Mouse (Mus musculus) liver, embryonic 16.5 days (tissue): ENCODE data around the gene Mrpl38. TPM values are rescaled to one million over a fixed set of nuclear protein-coding genes. Genes with fewer than 3 reads are reported as not detected.
A peak's percentile ranks its signal among the peaks of the same experiment; 100 is the strongest.

ENCODE experiments used
- ATAC-seq: fragments of 200-750 bp; cut with Nextera tagmentation; 2 replicates; pipeline ENCODE4 v1.8.0; 2017; ENCODE audit warnings: low read depth, mild to moderate bottlenecking, moderate number of reproducible peaks, moderate library complexity
- H3K27ac ChIP-seq: fragments of 300-500 bp; sonication (generic); 2 replicates; pipeline ENCODE4 v1.5.1; 2014; ENCODE audit warnings: mild to moderate bottlenecking, low read length
- H3K27me3 ChIP-seq: fragments of 300-500 bp; sonication (generic); 2 replicates; pipeline ENCODE4 v1.6.1; 2014; ENCODE audit warnings: low read depth, low read length, mixed read lengths; ENCODE audit not compliant: control insufficient read depth, insufficient read depth
- H3K36me3 ChIP-seq: fragments of 300-500 bp; sonication (generic); 2 replicates; pipeline ENCODE4 v1.6.1; 2014; ENCODE audit warnings: mild to moderate bottlenecking; ENCODE audit not compliant: control insufficient read depth, insufficient read depth
- H3K4me1 ChIP-seq: fragments of 300-500 bp; sonication (generic); 2 replicates; pipeline ENCODE4 v1.6.1; 2014; ENCODE audit warnings: low read depth, low read length, mixed read lengths; ENCODE audit not compliant: control insufficient read depth
- H3K4me2 ChIP-seq: fragments of 300-500 bp; sonication (generic); 2 replicates; pipeline ENCODE4 v1.6.1; 2014; ENCODE audit warnings: low read depth, low read length, mixed read lengths
- H3K4me3 ChIP-seq: fragments of 300-500 bp; sonication (generic); 2 replicates; pipeline ENCODE4 v1.5.1; 2014; ENCODE audit warnings: low read depth, mild to moderate bottlenecking, low read length
- H3K9ac ChIP-seq: fragments of 300-500 bp; sonication (generic); 2 replicates; pipeline ENCODE4 v1.6.1; 2014; ENCODE audit warnings: low read depth, low read length
- H3K9me3 ChIP-seq: fragments of 300-500 bp; sonication (generic); replicated peaks from 2 replicates; pipeline ENCODE4 v1.6.1; 2016; ENCODE audit warnings: low read length; ENCODE audit not compliant: control insufficient read depth
- WGBS: fragments of 180-500 bp; shearing (Covaris S2); extraction: QIAGEN DNeasy Blood & Tissue Kit; methylation state at CpG from one replicate; pipeline ENCODE4 v1.1.7; 2014; ENCODE audit not compliant: insufficient replicate concordance; 5-methylcytosine and 5-hydroxymethylcytosine counted together
- polyA plus RNA-seq: library from polyadenylated mRNA; unstranded; fragments of >200 nt; fragmentation: Nextera tagmentation; extraction: Ambion mirVana; gene quantifications from 2 replicates; pipeline ENCODE4 v1.2.1, GENCODE M21; 2015

Mrpl38 gene
- polyA plus RNA-seq, 1 experiment from 2014 or later: 44.4 TPM

GRCm38 (mm10) chr11:116101931-116102381, 36.7 kb downstream of the Mrpl38 start:
- no peaks in the 10 kb centered on the region; the same call in none of the 2 replicates for H3K27me3 ChIP-seq
- H3K27ac ChIP-seq: peak overlapping the region; percentile 75
- 32% methylated on average over 11 of the region's 11 CpGs for WGBS
- no peaks in the 10 kb centered on the region for H3K36me3 ChIP-seq
- peak overlapping the region; percentile 37 for H3K9ac ChIP-seq
- peak overlapping the region; percentile 15; the same call in 1 of the 2 replicates for H3K4me2 ChIP-seq
- H3K4me1 ChIP-seq: peaks cover 61% of the 10 kb centered on the region
- H3K9me3 ChIP-seq: no peaks in the 10 kb centered on the region
- H3K4me3 ChIP-seq: no peak overlapping the region
- ATAC-seq: no peak

DNA sequence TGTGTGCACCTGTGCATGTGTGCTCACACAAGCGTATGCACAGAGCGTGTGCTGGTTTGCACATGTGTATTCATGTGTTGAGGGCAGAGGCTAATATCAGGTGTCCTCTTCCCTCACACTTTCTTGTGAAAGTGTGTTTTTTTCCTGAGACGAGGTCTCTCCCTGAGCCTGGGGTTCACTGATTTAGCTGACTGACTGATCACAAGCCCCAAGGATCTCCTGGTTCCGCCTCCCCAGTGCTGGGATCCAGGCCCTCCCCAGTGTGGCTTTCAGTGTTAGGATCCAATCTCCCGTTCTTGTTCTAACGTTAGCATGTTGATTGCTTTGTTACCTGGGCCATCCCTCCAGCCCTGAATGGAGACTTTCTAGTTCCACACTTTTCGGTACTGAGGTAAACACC, 37.8 kb downstream of the Mrpl38 start:
- Histone ChIP-seq H3K9ac (no peak overlapping the region), H3K36me3 (no peaks in the 10 kb centered on the region), H3K9me3 (no peaks in the 10 kb centered on the region; the same call in 1 of the 2 replicates), H3K4me1 (peaks cover 50% of the 10 kb centered on the region), H3K27me3 (no peaks in the 10 kb centered on the region), H3K27ac (no peak overlapping the region), H3K4me2 (no peak overlapping the region), H3K4me3 (no peak overlapping the region)
- ATAC-seq: no peak
- 73% methylated on average over 7 of the region's 7 CpGs for WGBS

DNA sequence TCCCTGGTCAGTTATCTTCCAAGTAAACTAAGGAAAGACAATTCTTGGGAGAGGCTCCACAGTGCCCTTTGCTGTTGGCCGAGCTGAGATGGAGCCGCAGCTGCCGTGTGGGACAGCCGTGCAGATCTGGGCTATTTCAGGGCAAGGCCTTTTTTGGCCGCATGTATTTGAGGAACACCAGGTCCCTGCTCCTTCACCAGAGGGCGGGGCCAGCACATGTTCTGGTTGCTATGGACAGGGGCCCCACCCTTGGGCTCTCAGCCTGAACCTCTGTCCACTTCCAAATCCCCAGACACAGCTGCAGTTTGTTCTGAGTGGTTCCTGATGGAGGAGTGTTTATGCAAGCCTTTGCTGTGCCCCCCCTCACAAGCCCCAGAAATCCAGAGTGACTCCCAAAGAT, 38.3 kb downstream of the Mrpl38 start:
- Histone ChIP-seq H3K4me3 (no peak overlapping the region), H3K9ac (no peak overlapping the region), H3K27me3 (no peaks in the 10 kb centered on the region), H3K9me3 (no peaks in the 10 kb centered on the region; the same call in 1 of the 2 replicates), H3K4me1 (peaks cover 47% of the 10 kb centered on the region), H3K4me2 (no peak overlapping the region), H3K36me3 (no peaks in the 10 kb centered on the region), H3K27ac (no peak overlapping the region)
- WGBS: 45% methylated on average over 6 of the region's 6 CpGs
- no peak for ATAC-seq

DNA sequence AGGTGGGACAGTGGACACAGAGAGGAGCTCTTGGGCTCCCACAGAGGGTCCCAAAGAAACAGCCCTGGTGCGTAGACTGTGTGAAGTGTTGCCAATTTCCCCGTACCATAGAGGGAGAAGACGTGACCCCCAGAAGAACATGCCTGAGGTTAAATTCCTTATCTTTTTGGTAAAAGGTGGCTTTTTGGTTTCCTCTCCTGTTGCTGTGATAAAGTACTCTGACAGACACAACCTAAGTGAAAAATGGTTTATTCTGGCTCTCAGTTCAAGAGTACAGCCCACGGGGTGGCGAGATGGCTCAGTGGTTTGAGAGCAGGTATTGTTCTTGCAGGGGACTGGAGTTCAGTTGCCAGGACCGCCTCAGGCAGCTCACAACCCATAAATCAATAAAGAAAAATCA, 39.2 kb downstream of the Mrpl38 start:
- H3K4me1 ChIP-seq: peaks cover 45% of the 10 kb centered on the region
- H3K9me3 ChIP-seq: no peaks in the 10 kb centered on the region; the same call in 1 of the 2 replicates
- 24% methylated on average over 6 of the region's 6 CpGs for WGBS
- no peaks in the 10 kb centered on the region for H3K36me3 ChIP-seq
- H3K9ac ChIP-seq: no peak overlapping the region
- no peaks in the 10 kb centered on the region for H3K27me3 ChIP-seq
- ATAC-seq: no peak
- peak overlapping the region; percentile 21; the same call in 1 of the 2 replicates for H3K4me2 ChIP-seq
- peak overlapping the region; percentile 23; the same call in 1 of the 2 replicates for H3K27ac ChIP-seq
- H3K4me3 ChIP-seq: no peak overlapping the region

DNA sequence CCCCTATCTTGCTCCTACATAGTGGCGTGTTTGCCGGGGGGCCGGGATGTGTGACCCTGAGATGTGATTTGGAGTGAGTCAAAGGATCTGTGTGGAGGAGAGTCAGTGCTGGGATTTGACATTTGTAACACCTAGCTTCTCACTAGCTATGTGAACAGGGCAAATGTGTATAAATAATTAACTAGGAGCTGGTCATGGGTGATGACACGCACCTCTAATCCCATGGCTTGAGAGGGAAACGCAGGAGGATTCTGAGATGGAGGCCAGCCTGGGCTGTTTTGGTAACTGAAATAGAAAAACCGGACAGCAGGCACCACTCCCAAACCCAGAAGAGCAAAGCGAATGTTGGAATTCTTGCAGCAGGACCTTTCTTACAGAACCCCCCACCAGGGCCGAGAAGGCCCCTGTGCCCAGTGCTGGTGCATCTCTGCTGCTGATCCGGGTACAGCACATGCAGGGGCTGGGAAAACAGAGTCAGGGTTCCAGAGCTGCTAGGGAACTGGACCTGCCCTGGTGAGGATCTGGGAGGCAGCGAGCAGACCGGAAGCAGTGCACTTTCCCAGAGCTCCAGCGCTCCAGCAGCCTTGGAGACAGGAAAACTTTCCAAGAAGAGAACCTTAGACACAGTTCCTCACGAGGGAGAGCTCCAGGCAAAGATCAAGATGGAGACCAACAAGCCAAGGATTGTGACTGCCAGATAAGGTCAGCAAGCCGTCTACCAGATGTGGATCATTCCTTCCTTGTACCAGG, 39.8 kb downstream of the Mrpl38 start:
- Histone ChIP-seq H3K9me3 (no peaks in the 10 kb centered on the region; the same call in 1 of the 2 replicates), H3K36me3 (no peaks in the 10 kb centered on the region), H3K27ac (peak overlapping the region; percentile 28), H3K4me1 (peaks cover 42% of the 10 kb centered on the region), H3K27me3 (no peaks in the 10 kb centered on the region), H3K4me3 (no peak overlapping the region), H3K4me2 (peak overlapping the region; percentile 21; the same call in 1 of the 2 replicates), H3K9ac (no peak overlapping the region)
- ATAC-seq: peak; percentile 58; the same call in 1 of the 2 replicates
- WGBS: 60% methylated on average over 14 of the region's 14 CpGs

GRCm38 (mm10) chr11:116096213-116097108, 42.2 kb downstream of the Mrpl38 start:
- WGBS: 68% methylated on average over 5 of the region's 5 CpGs
- no peak overlapping the region for H3K27ac ChIP-seq
- ATAC-seq: no peak

GRCm38 (mm10) chr11:116095573-116095972, 43.1 kb downstream of the Mrpl38 start:
- no peak overlapping the region for H3K9ac ChIP-seq
- H3K9me3 ChIP-seq: no peaks in the 10 kb centered on the region; the same call in 1 of the 2 replicates
- H3K4me2 ChIP-seq: no peak overlapping the region
- H3K27me3 ChIP-seq: no peaks in the 10 kb centered on the region
- H3K27ac ChIP-seq: no peak overlapping the region
- ATAC-seq: no peak
- no peak overlapping the region for H3K4me3 ChIP-seq
- peaks cover 25% of the 10 kb centered on the region for H3K4me1 ChIP-seq
- H3K36me3 ChIP-seq: no peaks in the 10 kb centered on the region
- 14% methylated on average over 3 of the region's 3 CpGs for WGBS

More at GRCm38 (mm10) chr11:116096213-116097108, 42.2 kb downstream of the Mrpl38 start:
- Histone ChIP-seq H3K9me3 (no peaks in the 10 kb centered on the region; the same call in 1 of the 2 replicates), H3K9ac (no peak overlapping the region), H3K36me3 (no peaks in the 10 kb centered on the region), H3K27me3 (no peaks in the 10 kb centered on the region), H3K4me1 (peaks cover 31% of the 10 kb centered on the region), H3K4me2 (no peak overlapping the region), H3K4me3 (no peak overlapping the region)

DNA sequence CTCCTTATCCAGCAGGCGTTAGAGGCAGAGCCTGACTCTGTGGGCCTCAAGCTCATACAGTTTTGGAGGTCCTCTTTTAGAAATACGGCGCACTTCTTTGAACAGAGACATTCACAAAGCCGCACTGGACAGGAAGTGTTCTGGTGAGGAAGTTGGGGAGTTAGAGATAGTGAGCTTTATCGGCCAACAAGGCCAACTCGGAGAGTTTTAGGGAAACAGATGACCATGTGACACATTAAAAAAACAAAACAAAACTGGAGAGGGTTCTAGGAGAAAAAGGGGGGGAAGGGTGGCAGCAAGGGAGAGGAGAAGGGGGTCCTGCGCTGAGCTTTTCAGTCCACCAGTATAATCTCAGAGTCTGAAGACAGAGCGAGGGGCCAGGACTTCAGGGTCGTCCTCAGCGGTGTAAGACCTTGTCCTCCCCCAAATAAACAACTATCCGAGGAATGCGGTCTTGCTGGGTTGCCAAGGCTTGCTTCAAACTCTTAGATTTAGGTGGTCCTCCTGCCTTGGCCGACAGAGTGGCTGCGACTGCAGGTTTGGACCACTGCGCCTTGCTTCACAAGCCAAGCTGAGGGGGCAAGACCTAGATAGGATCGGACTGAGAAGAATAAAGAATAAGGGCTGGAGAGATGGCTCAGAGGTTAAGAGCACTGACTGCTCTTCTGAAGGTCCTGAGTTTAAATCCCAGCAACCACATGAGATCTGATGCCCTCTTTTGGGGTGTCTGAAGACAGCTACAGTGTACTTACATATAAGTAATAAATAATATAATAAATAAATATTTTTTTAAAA, 44.7 kb downstream of the Mrpl38 start:
- no peaks in the 10 kb centered on the region for H3K27me3 ChIP-seq
- ATAC-seq: 0 out of 2 replicates have a peak, but pooled peaks have one; percentile 37
- peaks cover 9% of the 10 kb centered on the region for H3K4me1 ChIP-seq
- peak overlapping the region; percentile 16; the same call in 1 of the 2 replicates for H3K27ac ChIP-seq
- WGBS: 11% methylated on average over 16 of the region's 16 CpGs
- no peaks in the 10 kb centered on the region; the same call in 1 of the 2 replicates for H3K9me3 ChIP-seq
- no peaks in the 10 kb centered on the region for H3K36me3 ChIP-seq
- H3K4me3 ChIP-seq: no peak overlapping the region
- peak overlapping the region; percentile 10; the same call in 1 of the 2 replicates for H3K4me2 ChIP-seq
- 0 out of 2 replicates have a peak overlapping the region, but pooled peaks have one; percentile 3 for H3K9ac ChIP-seq
